Mouse (Mus musculus) spleen, adult 18-20 months (tissue): ENCODE measurements around the gene Ddx60.
"Not testable (repeated sequence)": the region's sequence is repeated elsewhere in the genome, so short reads cannot be mapped to it uniquely, and the experiment has no call there.

Source experiments
- DNase-seq, 2 experiments: peaks; one replicate each; pipeline ENCODE4 v3.0.0; 2022; ENCODE audit warnings: mixed read lengths in 2 of 2

Gene Ddx60

GRCm38 (mm10) chr8:61927777-61928494 lies at the start of gene Ddx60:
Gene Ddx60, plus strand, starts transcription at chr8:61928087.
- peak; percentile 6 to 45 for DNase-seq

GRCm38 (mm10) chr8:61894062-61894461 lies 33.8 kb upstream of the Ddx60 start:
- DNase-seq: peak in 1 of 2 experiments; percentile 8

GRCm38 (mm10) chr8:61896742-61897141 lies 31.1 kb upstream of the Ddx60 start:
- no peak for DNase-seq

GRCm38 (mm10) chr8:61897402-61897801 lies 30.5 kb upstream of the Ddx60 start:
- DNase-seq: no peak

GRCm38 (mm10) chr8:61901028-61901717 lies 26.7 kb upstream of the Ddx60 start:
- DNase-seq: no peak

GRCm38 (mm10) chr8:61902521-61902920 lies 25.4 kb upstream of the Ddx60 start, which contains the start of gene Palld:
Gene Palld, minus strand, starts transcription at chr8:61902690.
- DNase-seq: no peak

- DNase-seq: no peak
These were observed 19.3 kb upstream of the Ddx60 start for GRCm38 (mm10) chr8:61908303-61909215.

GRCm38 (mm10) chr8:61909313-61909712 lies 18.6 kb upstream of the Ddx60 start:
- no peak for DNase-seq

GRCm38 (mm10) chr8:61912817-61913216 lies 15.1 kb upstream of the Ddx60 start:
- no peak for DNase-seq

GRCm38 (mm10) chr8:61913957-61914356 lies 13.9 kb upstream of the Ddx60 start:
- DNase-seq: no peak

- no peak for DNase-seq
These were observed 10.6 kb upstream of the Ddx60 start for GRCm38 (mm10) chr8:61917287-61917686.

- no peak for DNase-seq
These were observed 8.6 kb upstream of the Ddx60 start for GRCm38 (mm10) chr8:61919145-61919788.

GRCm38 (mm10) chr8:61920389-61920788 lies 7.5 kb upstream of the Ddx60 start:
- no peak for DNase-seq

GRCm38 (mm10) chr8:61921454-61922054 lies 6.3 kb upstream of the Ddx60 start:
- no peak for DNase-seq

GRCm38 (mm10) chr8:61924518-61924917 lies 3.4 kb upstream of the Ddx60 start:
- DNase-seq: no peak

- DNase-seq: no peak
These were observed 5.4 kb downstream of the Ddx60 start for GRCm38 (mm10) chr8:61933243-61933642.

- no peak for DNase-seq
These were observed 9.7 kb downstream of the Ddx60 start for GRCm38 (mm10) chr8:61937576-61937975.

- DNase-seq: not testable (repeated sequence)
These were observed 36.9 kb downstream of the Ddx60 start for GRCm38 (mm10) chr8:61964591-61965375.

GRCm38 (mm10) chr8:61969581-61969980 lies 41.7 kb downstream of the Ddx60 start:
- DNase-seq: no peak

- no peak for DNase-seq
These were observed 57.1 kb downstream of the Ddx60 start for GRCm38 (mm10) chr8:61984941-61985340.
